Mouse (Mus musculus) heart, embryonic 14.5 days (tissue): ENCODE measurements around the gene Gnb1. TPM values are rescaled to one million over a fixed set of nuclear protein-coding genes. Genes with fewer than 3 reads are reported as not detected.

Source experiments
- ATAC-seq: fragments of 200-750 bp; cut with Nextera tagmentation; 2 replicates; pipeline ENCODE4 v1.8.0; 2017; ENCODE audit warnings: low read depth, moderate TSS enrichment; ENCODE audit not compliant: insufficient number of reproducible peaks, insufficient read depth, low FRiP score
- H3K27ac ChIP-seq, 2 experiments: fragments of 200-500 bp in 1 of 2; fragments of 300-500 bp in 1 of 2; sonication (generic) in 1 of 2; replicated peaks in 1 of 2; 2 replicates each; pipeline ENCODE4 v1.5.1; 2012 to 2014; ENCODE audit warnings: low read depth in 2 of 2, low read length in 2 of 2, control low read depth in 1 of 2, mild to moderate bottlenecking in 1 of 2, mixed read lengths in 1 of 2; ENCODE audit not compliant: control insufficient read depth in 1 of 2, insufficient read depth in 1 of 2
- H3K27me3 ChIP-seq: fragments of 300-500 bp; sonication (generic); 2 replicates; pipeline ENCODE4 v1.6.1; 2014; ENCODE audit warnings: mild to moderate bottlenecking, low read length, control low read depth; ENCODE audit not compliant: control insufficient read depth, insufficient read depth
- H3K36me3 ChIP-seq: fragments of 300-500 bp; sonication (generic); 2 replicates; pipeline ENCODE4 v1.6.1; 2014; ENCODE audit warnings: mild to moderate bottlenecking, control low read depth, low read length, mixed read lengths; ENCODE audit not compliant: control insufficient read depth, insufficient read depth
- H3K4me1 ChIP-seq, 2 experiments: fragments of 200-500 bp in 1 of 2; fragments of 300-500 bp in 1 of 2; sonication (generic) in 1 of 2; 2 replicates each; pipeline ENCODE4 v1.6.1; 2012 to 2014; ENCODE audit warnings: low read length in 2 of 2, control low read depth in 1 of 2, mixed read lengths in 1 of 2; ENCODE audit not compliant: control insufficient read depth in 2 of 2, insufficient read depth in 2 of 2
- H3K4me2 ChIP-seq: fragments of 300-500 bp; sonication (generic); 2 replicates; pipeline ENCODE4 v1.6.1; 2014; ENCODE audit warnings: mild to moderate bottlenecking, low read length
- H3K4me3 ChIP-seq, 2 experiments: fragments of 200-500 bp in 1 of 2; fragments of 300-500 bp in 1 of 2; sonication (generic) in 1 of 2; 2 replicates each; pipeline ENCODE4 v1.5.1; 2012 to 2014; ENCODE audit warnings: low read length in 2 of 2, mild to moderate bottlenecking in 2 of 2, control low read depth in 1 of 2, low read depth in 1 of 2, moderate library complexity in 1 of 2; ENCODE audit not compliant: control insufficient read depth in 1 of 2, insufficient read depth in 1 of 2
- H3K9ac ChIP-seq: fragments of 300-500 bp; sonication (generic); 2 replicates; pipeline ENCODE4 v1.6.1; 2014; ENCODE audit warnings: mild to moderate bottlenecking, low read length
- H3K9me3 ChIP-seq: fragments of 300-500 bp; sonication (generic); 2 replicates; pipeline ENCODE4 v1.6.1; 2016; ENCODE audit warnings: low read length, control low read depth; ENCODE audit not compliant: control insufficient read depth
- WGBS: fragments of 180-500 bp; shearing (Covaris S2); extraction: QIAGEN DNeasy Blood & Tissue Kit; methylation state at CpG from one replicate; pipeline ENCODE4 v1.1.7; 2014; 5-methylcytosine and 5-hydroxymethylcytosine counted together
- polyA plus RNA-seq: library from polyadenylated mRNA; unstranded; fragments of >200 nt; fragmentation: Nextera tagmentation; extraction: Ambion mirVana; gene quantifications from 2 replicates; pipeline ENCODE4 v1.2.1, GENCODE M21; 2014

Gnb1 gene
- polyA plus RNA-seq, 1 experiment from 2014 or later: 396 TPM

- Histone ChIP-seq H3K4me1 (peaks cover 0 to 8% of the 10 kb centered on the region in 2 experiments; a peak in 2 of 4 replicates), H3K4me3 (no peak overlapping the region), H3K36me3 (peaks cover 100% of the 10 kb centered on the region), H3K27ac (no peak overlapping the region), H3K9me3 (no peaks in the 10 kb centered on the region), H3K27me3 (no peaks in the 10 kb centered on the region), H3K4me2 (no peak overlapping the region), H3K9ac (no peak overlapping the region)
- 62% methylated on average over 4 of the region's 4 CpGs for WGBS
- no peak for ATAC-seq
Measured at GRCm38 (mm10) chr4:155554880-155555279, 63.7 kb downstream of the Gnb1 start.

GRCm38 (mm10) chr4:155555464-155555863 is 64.3 kb downstream of the Gnb1 start:
- H3K36me3 ChIP-seq: peaks cover 100% of the 10 kb centered on the region
- H3K4me1 ChIP-seq: peaks cover under 1 to 14% of the 10 kb centered on the region in 2 experiments; a peak in 3 of 4 replicates
- no peak overlapping the region for H3K4me3 ChIP-seq
- no peak for ATAC-seq
- no peaks in the 10 kb centered on the region for H3K9me3 ChIP-seq
- H3K9ac ChIP-seq: no peak overlapping the region
- WGBS: 59% methylated on average over 1 of the region's 1 CpGs
- H3K4me2 ChIP-seq: no peak overlapping the region
- no peak overlapping the region for H3K27ac ChIP-seq
- no peaks in the 10 kb centered on the region for H3K27me3 ChIP-seq

- ATAC-seq: no peak
- H3K4me3 ChIP-seq: no peak overlapping the region
Measured at GRCm38 (mm10) chr4:155559454-155559853, 68.3 kb downstream of the Gnb1 start.

GRCm38 (mm10) chr4:155560932-155561331 is 69.8 kb downstream of the Gnb1 start:
- Histone ChIP-seq H3K9me3 (no peaks in the 10 kb centered on the region), H3K4me2 (no peak overlapping the region), H3K27ac (peak overlapping the region; percentile 23 to 92), H3K4me1 (peaks cover 29 to 47% of the 10 kb centered on the region in 2 experiments), H3K4me3 (no peak overlapping the region), H3K27me3 (no peaks in the 10 kb centered on the region), H3K9ac (no peak overlapping the region; the same call in 1 of the 2 replicates), H3K36me3 (peaks cover 55% of the 10 kb centered on the region)
- no peak for ATAC-seq
- 31% methylated on average over 2 of the region's 2 CpGs for WGBS

More at GRCm38 (mm10) chr4:155559454-155559853, 68.3 kb downstream of the Gnb1 start:
- H3K4me1 ChIP-seq: peaks cover 26 to 39% of the 10 kb centered on the region in 2 experiments
- H3K27me3 ChIP-seq: no peaks in the 10 kb centered on the region
- WGBS: 63% methylated on average over 6 of the region's 6 CpGs
- H3K4me2 ChIP-seq: no peak overlapping the region
- H3K9ac ChIP-seq: no peak overlapping the region
- H3K27ac ChIP-seq: no peak overlapping the region
- H3K36me3 ChIP-seq: peaks cover 69% of the 10 kb centered on the region
- no peaks in the 10 kb centered on the region for H3K9me3 ChIP-seq

GRCm38 (mm10) chr4:155561661-155562442 is 70.7 kb downstream of the Gnb1 start, which contains the start of gene Nadk:
TSS of gene Nadk (plus strand) at chr4:155562378.
- H3K27me3 ChIP-seq: no peaks in the 10 kb centered on the region
- peaks cover 29 to 54% of the 10 kb centered on the region in 2 experiments for H3K4me1 ChIP-seq
- H3K9me3 ChIP-seq: no peaks in the 10 kb centered on the region
- H3K4me2 ChIP-seq: peak within 1 kb of the TSS; percentile 94
- H3K4me3 ChIP-seq: peak within 1 kb of the TSS; percentile 36 to 78
- H3K9ac ChIP-seq: peak within 1 kb of the TSS; percentile 64
- peak within 1 kb of the TSS; percentile 78 to 92 for H3K27ac ChIP-seq
- ATAC-seq: no peak
- peaks cover 48% of the 10 kb centered on the region for H3K36me3 ChIP-seq
- 73% methylated on average over 7 of the region's 7 CpGs for WGBS

GRCm38 (mm10) chr4:155562725-155563399 is 71.7 kb downstream of the Gnb1 start:
- peak; percentile 31 for ATAC-seq
- 1% methylated on average over 19 of the region's 19 CpGs for WGBS
- Histone ChIP-seq H3K27me3 (no peaks in the 10 kb centered on the region), H3K4me3 (peak overlapping the region; percentile 36 to 78), H3K4me2 (peak overlapping the region; percentile 94), H3K9me3 (no peaks in the 10 kb centered on the region), H3K36me3 (peaks cover 44% of the 10 kb centered on the region), H3K9ac (peak overlapping the region; percentile 64), H3K27ac (peak overlapping the region; percentile 78 to 92), H3K4me1 (peaks cover 29 to 54% of the 10 kb centered on the region in 2 experiments)

GRCm38 (mm10) chr4:155563400-155564231 is 72.5 kb downstream of the Gnb1 start:
- H3K4me2 ChIP-seq: peak overlapping the region; percentile 94
- peak overlapping the region; percentile 78 to 93 for H3K4me3 ChIP-seq
- under 1% methylated on average over 69 of the region's 69 CpGs for WGBS
- peaks cover 36% of the 10 kb centered on the region for H3K36me3 ChIP-seq
- peak overlapping the region; percentile 92 to 94 for H3K27ac ChIP-seq
- no peaks in the 10 kb centered on the region for H3K27me3 ChIP-seq
- peak; percentile 94 for ATAC-seq
- H3K9ac ChIP-seq: peak overlapping the region; percentile 91
- peaks cover 29 to 54% of the 10 kb centered on the region in 2 experiments for H3K4me1 ChIP-seq
- H3K9me3 ChIP-seq: no peaks in the 10 kb centered on the region
